Mouse (Mus musculus) layer of hippocampus, postnatal 36 days (tissue): ENCODE measurements around the gene Olfr653. TPM values are rescaled to one million over a fixed set of nuclear protein-coding genes. Genes with fewer than 3 reads are reported as not detected.

ENCODE experiments used
- DNase-seq, 2 experiments: peaks; one replicate each; pipeline ENCODE4 v3.0.0; 2022
- total RNA-seq, 2 experiments: library from RNA; stranded (reverse); gene quantifications; 2 replicates each; pipeline ENCODE4 v1.2.3; 2021

The Olfr653 gene
- total RNA-seq, result not detected

DNA sequence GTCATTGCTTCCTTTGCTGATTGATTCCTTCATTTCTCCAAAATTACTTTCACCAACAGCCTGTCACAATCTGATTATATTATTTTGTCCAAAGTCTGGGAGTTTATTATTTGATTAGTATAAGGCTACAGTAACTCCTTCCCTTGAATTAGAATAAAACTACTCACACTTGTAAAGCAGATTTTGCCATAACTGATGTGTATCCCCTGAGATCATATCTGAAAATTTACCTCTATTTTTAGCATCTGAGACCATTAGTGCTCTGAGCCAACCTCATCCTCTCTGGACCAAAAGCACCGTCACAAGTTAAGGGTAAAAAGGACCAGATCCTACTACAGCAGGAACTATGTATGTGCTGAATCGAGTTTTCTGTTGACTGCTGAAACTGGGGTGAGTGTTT lies at the start of gene Olfr653:
TSS of gene Olfr653 (plus strand) at position 301 of the 400 bp plus-strand sequence.
- no peak for DNase-seq

DNA sequence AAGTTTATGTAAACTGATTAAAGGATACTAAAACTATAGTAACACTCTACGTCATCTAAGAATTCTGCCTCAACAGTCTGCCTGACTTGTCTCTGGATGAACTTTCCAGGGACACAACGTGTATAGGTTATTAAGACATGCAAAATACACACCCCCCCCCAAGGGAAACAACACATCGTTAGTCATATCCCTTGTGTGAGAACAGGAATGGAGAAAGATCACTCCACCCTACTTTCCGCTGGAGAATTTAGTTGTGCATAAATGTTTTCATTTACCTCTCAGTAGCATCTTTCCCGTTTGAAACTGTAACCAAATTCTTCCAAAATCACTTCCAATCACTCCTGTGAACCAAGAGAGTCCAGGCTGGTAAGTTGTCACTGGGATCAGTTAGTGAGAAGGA lies 27.3 kb upstream of the Olfr653 start, which contains the start of gene Olfr651:
TSS of gene Olfr651 (plus strand) at position 301 of the 400 bp plus-strand sequence.
- no peak for DNase-seq

DNA sequence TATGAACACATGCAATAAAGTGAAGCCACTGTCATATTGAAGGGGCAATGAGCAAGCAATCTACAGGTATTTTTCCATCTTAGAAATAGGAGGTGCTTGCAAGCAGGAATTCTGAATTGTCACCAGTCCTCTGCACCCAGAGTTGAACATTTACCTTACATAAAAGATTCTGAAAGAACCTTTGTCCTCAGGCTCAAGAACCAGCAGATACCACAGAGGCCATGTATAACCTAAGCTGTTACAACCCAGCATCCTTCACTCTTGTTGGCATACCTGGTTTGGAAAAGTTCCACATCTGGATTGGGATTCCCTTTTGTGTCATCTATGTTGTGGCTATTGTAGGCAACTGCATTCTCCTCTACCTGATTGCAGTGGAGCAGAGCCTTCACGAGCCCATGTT lies 24.4 kb upstream of the Olfr653 start:
- no peak for DNase-seq

DNA sequence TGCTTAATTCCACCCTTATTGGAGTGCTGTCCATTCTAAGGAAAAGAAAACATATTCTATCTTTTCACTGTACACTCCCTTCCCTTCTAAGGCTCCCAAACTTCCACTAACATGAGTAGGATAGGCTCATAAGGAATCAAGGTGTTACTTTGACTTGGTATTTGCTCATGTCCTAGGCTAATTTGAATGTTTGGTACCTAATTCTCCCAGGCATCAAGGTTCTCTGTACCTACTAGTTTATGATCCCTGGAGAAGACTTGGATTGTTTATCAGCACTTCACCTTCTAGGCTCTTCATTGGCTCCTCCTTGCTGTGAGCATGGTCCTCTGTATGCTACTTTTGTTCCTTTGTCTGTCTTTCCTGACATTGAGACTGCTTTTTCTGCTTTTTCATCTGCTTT lies 16.5 kb upstream of the Olfr653 start, which contains the start of gene Olfr652:
TSS of gene Olfr652 (plus strand) at position 301 of the 400 bp plus-strand sequence.
- no peak for DNase-seq

DNA sequence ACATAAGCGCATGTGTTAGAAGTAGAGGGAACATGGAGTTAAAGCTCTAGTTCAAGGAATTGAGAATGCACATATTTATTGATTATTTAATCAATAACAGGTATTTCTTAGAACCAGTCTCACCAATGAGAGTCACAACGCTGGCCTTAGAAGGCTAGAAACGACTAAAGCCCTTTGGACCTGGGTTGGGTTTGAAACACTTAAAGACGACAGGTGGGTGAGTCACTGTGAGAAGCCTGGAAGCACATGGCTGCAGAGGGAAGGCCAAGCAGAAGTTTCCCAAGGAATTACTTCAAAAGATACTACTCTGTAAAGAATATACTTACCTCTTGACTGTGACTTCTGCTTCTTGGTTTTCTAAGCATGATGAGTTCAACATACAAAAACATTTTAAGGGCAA lies 3.7 kb downstream of the Olfr653 start:
- DNase-seq, result no peak

DNA sequence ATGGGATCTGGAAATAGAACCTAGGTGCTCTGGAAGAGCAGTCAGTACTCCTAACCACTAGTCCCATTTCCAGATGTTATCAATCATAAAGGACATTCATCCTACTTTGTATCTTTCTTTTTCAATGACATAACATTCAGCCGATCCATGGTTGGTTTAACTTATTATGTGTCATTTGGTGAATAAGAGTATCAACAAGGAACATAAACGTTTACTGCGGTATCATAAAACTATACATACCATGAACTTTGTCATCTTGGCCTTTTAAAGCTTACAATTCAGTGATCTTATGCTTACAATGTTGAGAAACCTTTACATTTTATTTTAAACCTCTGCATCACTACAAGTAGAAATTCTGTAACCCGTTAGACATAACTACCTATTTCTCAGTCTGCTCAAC lies 4.3 kb downstream of the Olfr653 start:
- no peak for DNase-seq

DNA sequence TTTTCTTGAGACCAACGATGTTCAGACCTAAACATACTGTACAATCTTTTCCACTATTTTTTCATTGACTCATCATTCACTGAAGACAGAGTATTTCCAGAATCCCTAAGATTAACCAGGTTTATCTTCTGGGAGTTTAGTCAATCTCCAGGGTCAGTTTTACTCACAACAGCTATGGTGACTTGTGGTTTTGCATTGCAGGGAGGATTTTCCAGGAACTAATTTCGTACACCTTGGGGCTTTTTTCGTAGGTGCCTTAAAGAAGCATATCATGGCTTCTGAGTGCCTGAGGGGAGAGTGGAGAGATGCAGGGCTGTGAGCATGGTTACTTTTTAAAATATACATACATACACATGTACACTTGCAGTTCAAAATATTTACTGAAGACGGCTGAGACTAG lies 9.6 kb downstream of the Olfr653 start, which contains the start of gene Olfr654:
TSS of gene Olfr654 (plus strand) at position 301 of the 400 bp plus-strand sequence.
- no peak for DNase-seq

DNA sequence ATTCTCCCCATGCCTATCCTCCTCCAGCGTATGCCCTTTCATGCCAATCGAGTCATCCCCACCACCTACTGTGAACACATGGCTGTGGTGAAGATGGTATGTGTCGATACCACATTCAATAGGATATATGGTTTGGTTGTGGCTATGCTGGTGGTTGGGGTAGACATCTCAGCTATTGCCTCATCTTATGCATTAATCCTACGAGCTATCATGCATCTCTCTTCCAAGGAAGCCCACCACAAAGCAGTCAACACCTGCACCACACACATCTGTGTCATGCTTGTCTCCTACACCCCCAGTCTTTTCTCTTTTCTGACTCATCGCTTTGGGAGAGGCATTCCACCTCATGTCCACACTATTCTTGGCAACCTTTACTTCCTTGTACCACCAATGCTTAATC lies 11.2 kb downstream of the Olfr653 start:
- no peak for DNase-seq

DNA sequence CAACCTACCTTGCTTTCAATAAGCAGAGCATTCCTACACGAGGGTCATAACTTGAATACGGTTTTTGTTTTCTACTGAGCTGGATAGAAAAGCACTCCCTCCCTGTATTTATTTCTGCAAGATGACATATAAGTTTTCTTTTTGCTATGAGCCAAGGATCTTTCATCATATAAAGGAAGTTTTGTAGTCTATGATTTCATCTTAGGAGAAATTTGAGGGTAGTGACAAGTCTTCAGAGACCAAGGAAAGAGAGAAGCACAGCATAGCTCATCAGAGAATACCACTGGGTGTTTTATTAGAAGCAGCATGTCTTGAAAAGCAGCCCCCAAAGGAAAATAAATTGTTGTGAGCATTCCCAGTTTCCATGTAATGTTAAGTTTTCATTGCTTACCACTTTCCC lies 24.6 kb downstream of the Olfr653 start, which contains the start of gene Olfr655:
TSS of gene Olfr655 (minus strand) at position 101 of the 400 bp plus-strand sequence.
- DNase-seq, result no peak

DNA sequence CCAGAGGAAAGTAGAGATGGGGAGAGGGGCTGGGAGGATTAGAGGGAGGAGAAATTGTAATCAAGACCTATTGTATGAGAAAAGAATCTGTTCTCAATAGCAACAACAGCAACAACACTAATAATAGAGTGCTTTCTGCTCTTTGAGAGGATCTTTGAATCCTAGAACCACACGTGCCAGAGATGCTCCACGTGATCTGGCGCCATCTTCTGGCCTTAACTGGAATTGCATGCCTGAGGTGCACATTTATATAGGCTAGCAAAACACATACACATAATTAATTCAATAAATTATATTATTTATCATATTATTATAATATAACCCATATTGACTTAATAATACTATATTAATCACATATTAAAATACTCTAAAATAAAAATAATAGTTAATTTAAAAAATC lies 26.1 kb downstream of the Olfr653 start:
- no peak for DNase-seq

DNA sequence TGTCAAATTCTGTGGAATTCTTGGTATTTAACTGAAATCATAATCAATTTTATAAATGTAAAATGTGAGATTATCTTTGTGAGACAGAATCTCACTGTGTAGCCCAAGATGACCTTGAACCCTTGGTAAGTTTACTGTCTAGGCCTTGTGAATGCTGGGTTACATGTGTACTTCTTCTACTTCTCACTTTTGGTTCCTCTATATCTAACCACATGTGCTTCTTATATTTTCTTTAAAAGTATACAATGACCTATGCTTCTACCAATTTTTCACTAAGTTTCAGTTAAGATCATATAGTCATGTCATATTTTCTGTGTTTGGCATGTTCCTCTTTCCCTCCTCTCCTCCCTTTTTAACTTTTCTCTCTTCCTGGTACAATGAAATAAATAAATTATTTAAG lies 27.6 kb downstream of the Olfr653 start:
- no peak for DNase-seq

DNA sequence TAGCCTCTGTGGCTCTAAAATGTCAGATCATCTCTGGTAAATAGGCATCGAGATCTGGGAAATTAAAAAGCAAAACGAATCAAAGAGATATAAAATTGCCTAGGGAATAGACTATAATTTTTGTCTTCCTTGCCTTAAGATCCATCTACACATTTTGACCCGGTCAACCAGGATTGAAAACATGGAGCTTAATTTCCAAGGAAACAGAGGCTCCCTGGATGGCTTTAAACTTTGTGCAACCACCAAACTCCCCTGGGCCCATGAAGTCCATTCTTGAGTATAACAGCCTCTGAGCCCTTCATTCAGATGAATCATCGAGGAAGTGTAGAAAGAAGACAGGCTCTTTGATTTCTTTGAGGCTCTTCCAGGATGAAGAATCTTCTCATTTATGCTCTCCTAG lies 36.5 kb downstream of the Olfr653 start, which contains the start of gene Olfr656:
TSS of gene Olfr656 (plus strand) at position 301 of the 400 bp plus-strand sequence.
- DNase-seq, result no peak

DNA sequence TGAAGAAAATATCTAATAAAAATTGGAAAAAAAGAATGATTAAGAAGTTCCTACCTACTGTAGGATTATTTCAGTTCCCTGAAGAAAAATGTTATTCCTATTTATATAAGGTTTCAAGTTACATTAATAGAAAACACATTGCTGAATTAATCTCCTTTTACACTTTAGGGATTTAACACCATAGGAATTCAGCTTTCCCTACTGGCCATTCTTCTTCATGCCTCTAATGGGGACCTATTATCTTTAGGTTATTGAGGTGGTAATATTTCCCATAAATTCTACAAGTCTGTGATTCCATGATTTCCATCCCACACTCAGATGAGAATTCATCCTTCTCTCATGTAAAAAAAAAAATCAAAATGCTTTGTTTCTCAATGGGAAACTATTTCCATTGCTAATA lies 47.4 kb downstream of the Olfr653 start, which contains the start of gene Olfr657:
TSS of gene Olfr657 (plus strand) at position 301 of the 400 bp plus-strand sequence.
- no peak for DNase-seq

Other genes with a start within 250 kb of the Olfr653 start
- not detected for gene Trim34b, start 247.8 kb upstream of the Olfr653 start, total RNA-seq
- 1 to 10 TPM; 1.4 to 1.8 TPM for gene Trim12c, start 224.0 kb upstream of the Olfr653 start, total RNA-seq
- gene Trim30b, start 207.4 kb upstream of the Olfr653 start, total RNA-seq, result not detected
- gene Trim30c, start 176.5 kb upstream of the Olfr653 start, total RNA-seq, result under 1 TPM in 1 of 2 experiments, not detected in 1; 0.20 TPM
- gene Trim30a, start 112.1 kb upstream of the Olfr653 start, total RNA-seq, result under 1 TPM; 0.47 to 0.51 TPM
- under 1 TPM in 1 of 2 experiments, not detected in 1; 0.27 TPM for gene Trim30d, start 69.5 kb upstream of the Olfr653 start, total RNA-seq
- not detected for gene Olfr651, start 27.2 kb upstream of the Olfr653 start, total RNA-seq
- gene Olfr652, start 16.4 kb upstream of the Olfr653 start, total RNA-seq, result not detected
- not detected for gene Olfr654, start 9.7 kb downstream of the Olfr653 start, total RNA-seq
- gene Olfr655, start 24.5 kb downstream of the Olfr653 start, total RNA-seq, result not detected
- not detected for gene Olfr656, start 36.6 kb downstream of the Olfr653 start, total RNA-seq
- gene Olfr657, start 47.5 kb downstream of the Olfr653 start, total RNA-seq, result not detected
- not detected for gene Olfr658, start 70.0 kb downstream of the Olfr653 start, total RNA-seq
- not detected for gene Olfr659, start 89.4 kb downstream of the Olfr653 start, total RNA-seq
- not detected for gene Olfr661, start 109.2 kb downstream of the Olfr653 start, total RNA-seq
- not detected for gene Usp17le, start 200.2 kb downstream of the Olfr653 start, total RNA-seq